Mouse (Mus musculus): ENCODE data around the gene Plekhb1.

DNA sequence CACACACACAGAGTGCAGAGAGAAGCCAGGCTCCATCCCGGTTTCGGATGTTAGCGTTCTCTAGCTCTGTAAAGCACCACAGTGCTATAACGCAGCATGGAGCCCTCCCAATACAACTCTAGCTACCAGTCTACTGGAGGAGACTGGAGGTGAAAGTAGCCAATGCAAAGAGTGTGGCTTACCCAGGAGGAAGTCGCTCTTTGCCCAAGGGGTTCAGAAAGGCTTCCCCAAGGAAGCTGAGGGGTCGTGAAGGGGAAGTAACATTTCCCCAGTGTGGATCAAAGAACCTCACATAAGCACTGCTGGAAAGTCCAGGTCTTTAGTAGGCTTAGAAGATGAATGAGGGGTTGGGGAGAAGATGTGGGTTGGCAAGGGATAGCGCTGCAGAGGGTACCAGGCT is 950 bp downstream of the Plekhb1 start:
- TF ChIP-seq TAL1 (IDR thresholded peaks at IDR 0.05; ENCODE audit: low read length) (no peak), GATA1 (IDR thresholded peaks at IDR 0.05; ENCODE audit: low read length) (no peak)

Data from erythroblast, embryonic 14.5 days (primary cell).